Mouse (Mus musculus): ENCODE results near the gene Mustn1. TPM values are rescaled to one million over a fixed set of nuclear protein-coding genes. Genes with fewer than 3 reads are reported as not detected.

The Mustn1 gene
- polyA plus RNA-seq (2015; fragmentation: Nextera tagmentation; extraction: Ambion mirVana): 10.4 and 11.5 TPM in 2 replicates

DNA sequence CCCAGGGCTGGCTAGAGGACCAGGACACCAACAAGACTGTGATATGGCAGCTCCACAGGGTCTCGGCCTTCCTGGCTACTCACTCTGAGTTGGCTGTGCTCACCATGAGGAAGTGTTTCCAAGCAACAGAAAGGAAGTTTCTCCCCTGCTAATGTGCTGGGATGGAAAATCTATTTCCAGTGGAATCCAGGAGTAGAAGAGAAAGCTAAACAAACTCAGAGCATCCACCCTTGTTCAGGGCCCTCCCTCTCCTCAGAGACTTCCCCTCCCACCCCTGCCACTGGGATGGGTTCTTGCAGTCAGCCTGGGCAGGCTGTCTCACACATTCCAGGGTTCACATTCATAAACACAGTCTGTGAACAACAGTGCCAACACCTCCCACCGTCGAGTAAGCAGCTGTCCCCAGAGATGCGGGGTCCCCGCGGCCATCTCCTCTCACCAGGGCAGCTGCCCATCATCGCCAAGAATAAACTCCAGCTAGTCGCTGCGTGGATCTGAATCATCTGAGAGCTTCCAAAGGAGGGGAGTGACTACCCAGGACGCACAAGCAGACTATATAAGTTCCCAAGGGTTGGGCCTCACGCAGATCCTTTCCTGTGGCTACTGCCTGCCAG is at the start of gene Mustn1:
Mustn1 (plus strand) TSS at position 243 of the 614 bp plus-strand sequence.

DNA sequence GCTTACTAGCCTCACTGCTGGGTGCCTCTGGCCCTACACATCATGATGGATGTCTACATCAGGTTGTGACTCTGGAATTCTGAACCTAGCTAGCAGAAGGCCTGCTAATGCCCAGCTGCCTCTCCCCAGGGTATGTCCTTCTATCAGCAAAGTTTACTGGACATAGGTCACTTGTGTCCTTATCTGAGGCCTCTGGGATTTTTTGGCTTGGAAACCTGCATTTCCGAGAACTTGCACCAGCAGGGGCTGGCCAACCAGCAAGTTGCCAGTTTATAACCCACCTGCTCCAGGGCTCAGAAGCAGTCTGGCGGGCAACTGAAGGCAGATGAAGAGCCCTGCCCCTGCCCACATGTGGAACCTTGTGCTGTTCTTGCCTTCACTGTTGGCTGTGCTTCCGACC is 7.2 kb downstream of the Mustn1 start, which contains the start of gene Itih4:
Itih4 (plus strand) TSS at position 273 of the 400 bp plus-strand sequence.

DNA sequence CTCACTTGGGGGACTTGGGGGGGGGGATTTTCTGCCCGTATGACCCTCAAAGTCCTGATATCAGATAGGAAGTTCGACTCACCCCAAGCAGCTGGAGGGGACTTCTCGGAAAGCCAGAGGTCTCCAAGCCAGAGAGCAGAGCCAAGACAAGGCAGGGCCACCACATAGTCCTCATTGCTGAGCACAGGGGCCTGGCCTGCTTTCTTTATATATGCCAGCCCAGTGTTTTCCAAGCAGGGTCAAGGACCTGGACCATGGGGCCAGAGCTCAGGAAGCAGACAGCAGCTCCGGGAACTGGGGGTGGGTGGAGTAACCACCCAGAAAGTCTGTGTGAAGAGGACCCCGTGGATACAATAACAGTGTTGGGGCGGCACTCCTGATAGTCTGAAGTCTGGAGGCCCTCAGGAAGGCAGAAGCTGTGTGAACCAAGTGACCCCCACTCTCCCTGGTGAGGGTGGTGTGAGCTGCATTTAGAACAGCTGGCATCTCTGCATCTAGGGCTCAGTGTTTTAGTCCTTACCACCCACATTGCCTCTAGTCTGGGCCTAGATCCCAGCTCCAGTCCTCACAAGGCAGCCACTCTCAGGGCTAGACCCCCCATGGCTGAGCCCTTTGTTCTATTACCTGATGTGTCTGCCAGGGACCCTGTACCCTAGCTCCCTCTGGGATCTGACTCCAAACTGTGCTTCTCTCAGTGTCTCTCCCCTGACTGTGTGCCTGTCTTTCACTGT is 44.5 kb downstream of the Mustn1 start, which contains the start of gene Itih3:
Itih3 (minus strand) TSS at position 386 of the 731 bp plus-strand sequence.

Other genes starting within 250 kb of the Mustn1 start
- 18.9 and 32.4 TPM in 2 replicates for gene Rft1, start 224.8 kb upstream of the Mustn1 start, polyA plus RNA-seq (2015; fragmentation: Nextera tagmentation; extraction: Ambion mirVana)
- 6.5 and 9.1 TPM in 2 replicates for gene Sfmbt1, start 164.4 kb upstream of the Mustn1 start, polyA plus RNA-seq (2015; fragmentation: Nextera tagmentation; extraction: Ambion mirVana)
- 13.4 and 14.1 TPM in 2 replicates for gene Tmem110, start 53.6 kb upstream of the Mustn1 start, polyA plus RNA-seq (2015; fragmentation: Nextera tagmentation; extraction: Ambion mirVana)
- gene Itih4, start 7.3 kb downstream of the Mustn1 start, polyA plus RNA-seq (2015; fragmentation: Nextera tagmentation; extraction: Ambion mirVana): 12.1 and 20.6 TPM in 2 replicates
- 37.4 and 49.1 TPM in 2 replicates for gene Itih3, start 44.6 kb downstream of the Mustn1 start, polyA plus RNA-seq (2015; fragmentation: Nextera tagmentation; extraction: Ambion mirVana)
- 4.4 and 5.1 TPM in 2 replicates for gene Itih1, start 64.1 kb downstream of the Mustn1 start, polyA plus RNA-seq (2015; fragmentation: Nextera tagmentation; extraction: Ambion mirVana)
- gene Nek4, start 72.2 kb downstream of the Mustn1 start, polyA plus RNA-seq (2015; fragmentation: Nextera tagmentation; extraction: Ambion mirVana): 6.0 and 8.5 TPM in 2 replicates
- 83.1 and 91.9 TPM in 2 replicates for gene Glt8d1, start 122.2 kb downstream of the Mustn1 start, polyA plus RNA-seq (2015; fragmentation: Nextera tagmentation; extraction: Ambion mirVana)
- gene Spcs1, start 122.5 kb downstream of the Mustn1 start, polyA plus RNA-seq (2015; fragmentation: Nextera tagmentation; extraction: Ambion mirVana): 938 and 1,152 TPM in 2 replicates
- 55.7 and 64.4 TPM in 2 replicates for gene Pbrm1, start 139.9 kb downstream of the Mustn1 start, polyA plus RNA-seq (2015; fragmentation: Nextera tagmentation; extraction: Ambion mirVana)
- 44.1 and 67.6 TPM in 2 replicates for gene Gnl3, start 140.0 kb downstream of the Mustn1 start, polyA plus RNA-seq (2015; fragmentation: Nextera tagmentation; extraction: Ambion mirVana)
- gene Smim4, start 249.8 kb downstream of the Mustn1 start, polyA plus RNA-seq (2015; fragmentation: Nextera tagmentation; extraction: Ambion mirVana): 228 and 387 TPM in 2 replicates